Mouse (Mus musculus) right cerebral cortex, postnatal 4 days (tissue): ENCODE measurements at regions not wholly inside any gene's neighbourhood (a gene's known extent, or its start where the extent isn't known, plus 50 kb on each side); places are given as distances from the start of the nearest gene placed in this dataset.

Source experiments
- DNase-seq: peaks from one replicate; pipeline ENCODE4 v3.0.0-alpha.2; 2022

GRCm38 (mm10) chrX:77443852-77444492, 66.8 kb upstream of the Tbl1x start:
- DNase-seq = no peak

- DNase-seq = no peak
Measured at GRCm38 (mm10) chrX:77446755-77447154, 64.1 kb upstream of the Tbl1x start.

GRCm38 (mm10) chrX:77451977-77452675, 58.7 kb upstream of the Tbl1x start:
- DNase-seq = no peak
